Mouse (Mus musculus) right cerebral cortex, postnatal 14 days (tissue): ENCODE results near the gene Krt77.

Source experiments
- DNase-seq: peaks from one replicate; pipeline ENCODE4 v3.0.0; 2022

Krt77 gene

GRCm38 (mm10) chr15:101869431-101869830, at the start of gene Krt77:
Gene Krt77, minus strand, starts transcription at chr15:101869705.
- DNase-seq = peak; percentile 53

GRCm38 (mm10) chr15:101916072-101916471, 46.6 kb upstream of the Krt77 start:
- no peak for DNase-seq

GRCm38 (mm10) chr15:101904849-101905248, 35.3 kb upstream of the Krt77 start:
- no peak for DNase-seq

GRCm38 (mm10) chr15:101902171-101903149, 33.0 kb upstream of the Krt77 start:
- no peak for DNase-seq

GRCm38 (mm10) chr15:101895216-101895615, 25.7 kb upstream of the Krt77 start:
- no peak for DNase-seq

- DNase-seq = no peak
Observed at GRCm38 (mm10) chr15:101892820-101893219, 23.3 kb upstream of the Krt77 start, which contains the start of gene Krt76. Gene Krt76, minus strand, starts transcription at chr15:101892920.

- DNase-seq = no peak
Observed at GRCm38 (mm10) chr15:101879776-101880175, 10.3 kb upstream of the Krt77 start.

GRCm38 (mm10) chr15:101878041-101878440, 8.5 kb upstream of the Krt77 start:
- DNase-seq = no peak

- DNase-seq = no peak
Observed at GRCm38 (mm10) chr15:101874383-101874782, 4.9 kb upstream of the Krt77 start.

GRCm38 (mm10) chr15:101873231-101873630, 3.7 kb upstream of the Krt77 start:
- no peak for DNase-seq

- no peak for DNase-seq
Observed at GRCm38 (mm10) chr15:101866754-101867153, 2.8 kb downstream of the Krt77 start.

- DNase-seq = no peak
Observed at GRCm38 (mm10) chr15:101860421-101861130, 8.9 kb downstream of the Krt77 start.

- peak; percentile 61 for DNase-seq
Observed at GRCm38 (mm10) chr15:101859735-101860170, 9.8 kb downstream of the Krt77 start.

- DNase-seq = no peak
Observed at GRCm38 (mm10) chr15:101858673-101859425, 10.7 kb downstream of the Krt77 start.

GRCm38 (mm10) chr15:101856696-101857095, 12.8 kb downstream of the Krt77 start:
- no peak for DNase-seq

GRCm38 (mm10) chr15:101855732-101856131, 13.8 kb downstream of the Krt77 start:
- DNase-seq = no peak

GRCm38 (mm10) chr15:101854294-101854693, 15.2 kb downstream of the Krt77 start:
- no peak for DNase-seq

- no peak for DNase-seq
Observed at GRCm38 (mm10) chr15:101852571-101852970, 16.9 kb downstream of the Krt77 start.

GRCm38 (mm10) chr15:101850694-101851093, 18.8 kb downstream of the Krt77 start, which contains the start of gene Krt1:
Gene Krt1, minus strand, starts transcription at chr15:101850794.
- DNase-seq = no peak

- peak; percentile 59 for DNase-seq
Observed at GRCm38 (mm10) chr15:101845971-101846403, 23.5 kb downstream of the Krt77 start.

- no peak for DNase-seq
Observed at GRCm38 (mm10) chr15:101843192-101843591, 26.3 kb downstream of the Krt77 start.

GRCm38 (mm10) chr15:101834784-101835328, 34.6 kb downstream of the Krt77 start:
- no peak for DNase-seq
